Mouse (Mus musculus): ENCODE data around the gene Tap1. TPM values are rescaled to one million over a fixed set of nuclear protein-coding genes. Genes with fewer than 3 reads are reported as not detected.

Gene Tap1
- total and polyA plus RNA-seq, 2 experiments from 2014 or later: 8.0 to 14.0 TPM

DNA sequence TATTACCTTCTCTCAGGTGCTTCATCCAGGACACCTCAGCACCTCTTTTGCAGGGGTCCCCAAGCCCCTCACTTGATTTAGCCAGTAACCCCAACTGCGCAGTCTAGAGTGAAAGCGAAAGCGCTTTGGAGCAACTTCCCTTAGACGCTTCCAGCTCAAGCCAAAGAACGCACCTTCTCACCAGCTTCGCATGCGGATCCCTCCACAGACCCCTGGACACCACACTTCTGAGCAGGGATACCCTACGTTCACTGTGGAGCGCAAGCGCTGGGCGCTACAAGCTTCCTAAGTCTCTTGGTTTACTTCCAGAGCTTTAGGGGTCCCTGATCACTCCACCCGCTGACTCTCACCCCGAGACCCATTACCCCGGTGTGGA, 480 bp upstream of the Tap1 start:
- H3K36me3 ChIP-seq (ENCODE audit: insufficient read depth, low read length): no peaks in the 10 kb centered on the region
- WGBS: 3% methylated on average over 14 of the region's 14 CpGs
- H3K9me3 ChIP-seq (ENCODE audit: low read length): no peaks in the 10 kb centered on the region
- H3K9ac ChIP-seq (replicated peaks; ENCODE audit: low read length): peak overlapping the region; percentile 37; the same call in 1 of the 2 replicates
- H3K4me1 ChIP-seq (ENCODE audit: insufficient read depth, low read length): no peaks in the 10 kb centered on the region
- H3K4me2 ChIP-seq (ENCODE audit: low read depth, low read length): peak overlapping the region; percentile 91
- H3K4me3 ChIP-seq (ENCODE audit: low read length): peak overlapping the region; percentile 53
- ATAC-seq: peak; percentile 50; the same call in 1 of the 2 replicates
- DNase-seq (ENCODE audit: low spot score): peak; percentile 17
- TF ChIP-seq CTCF (IDR thresholded peaks at IDR 0.05; ENCODE audit: low read depth): no peak
- peaks cover 20% of the 10 kb centered on the region for H3K27me3 ChIP-seq (ENCODE audit: insufficient read depth, low read length)
- H3K27ac ChIP-seq: peak overlapping the region; percentile 41; the same call in 1 of the 2 replicates

DNA sequence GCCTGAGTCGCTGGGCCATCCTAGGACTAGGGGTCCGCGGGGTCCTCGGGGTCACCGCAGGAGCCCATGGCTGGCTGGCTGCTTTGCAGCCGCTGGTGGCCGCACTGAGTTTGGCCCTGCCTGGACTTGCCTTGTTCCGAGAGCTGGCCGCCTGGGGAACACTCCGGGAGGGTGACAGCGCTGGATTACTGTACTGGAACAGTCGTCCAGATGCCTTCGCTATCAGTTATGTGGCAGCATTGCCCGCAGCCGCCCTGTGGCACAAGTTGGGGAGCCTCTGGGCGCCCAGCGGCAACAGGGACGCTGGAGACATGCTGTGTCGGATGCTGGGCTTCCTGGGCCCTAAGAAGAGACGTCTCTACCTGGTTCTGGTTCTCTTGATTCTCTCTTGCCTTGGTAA, 657 bp downstream of the Tap1 start:
- H3K4me3 ChIP-seq (ENCODE audit: low read length): peak overlapping the region; percentile 53
- H3K4me1 ChIP-seq (ENCODE audit: insufficient read depth, low read length): no peaks in the 10 kb centered on the region
- DNase-seq (ENCODE audit: low spot score): no peak
- ATAC-seq: peak; percentile 15; the same call in 1 of the 2 replicates
- WGBS: 6% methylated on average over 20 of the region's 20 CpGs
- TF ChIP-seq CTCF (IDR thresholded peaks at IDR 0.05; ENCODE audit: low read depth): no peak
- peaks cover 26% of the 10 kb centered on the region for H3K27me3 ChIP-seq (ENCODE audit: insufficient read depth, low read length)
- peak overlapping the region; percentile 91 for H3K4me2 ChIP-seq (ENCODE audit: low read depth, low read length)
- no peaks in the 10 kb centered on the region for H3K9me3 ChIP-seq (ENCODE audit: low read length)
- H3K36me3 ChIP-seq (ENCODE audit: insufficient read depth, low read length): no peaks in the 10 kb centered on the region
- H3K9ac ChIP-seq (replicated peaks; ENCODE audit: low read length): peak overlapping the region; percentile 62
- H3K27ac ChIP-seq: peak overlapping the region; percentile 41; the same call in 1 of the 2 replicates

DNA sequence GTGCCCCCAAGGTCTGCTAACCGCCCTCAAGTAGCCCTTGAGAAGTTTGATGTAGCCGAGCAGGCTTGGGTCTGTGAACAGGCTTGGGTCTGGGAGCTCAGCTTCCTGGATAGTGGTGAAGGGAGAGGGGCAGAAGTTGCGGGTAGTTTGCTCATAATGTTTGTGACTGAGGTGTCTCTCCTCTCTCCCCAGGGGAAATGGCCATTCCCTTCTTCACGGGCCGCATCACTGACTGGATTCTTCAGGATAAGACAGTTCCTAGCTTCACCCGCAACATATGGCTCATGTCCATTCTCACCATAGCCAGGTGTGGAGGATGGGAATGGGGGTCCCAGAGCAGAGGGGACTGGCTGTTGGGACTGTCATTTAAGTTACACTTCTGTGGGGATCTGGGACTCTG, 1.6 kb downstream of the Tap1 start:
- Histone ChIP-seq H3K27ac (no peak overlapping the region), H3K36me3 (ENCODE audit: insufficient read depth, low read length) (no peaks in the 10 kb centered on the region), H3K9ac (replicated peaks; ENCODE audit: low read length) (no peak overlapping the region), H3K4me3 (ENCODE audit: low read length) (no peak overlapping the region), H3K9me3 (ENCODE audit: low read length) (no peaks in the 10 kb centered on the region), H3K4me1 (ENCODE audit: insufficient read depth, low read length) (no peaks in the 10 kb centered on the region), H3K27me3 (ENCODE audit: insufficient read depth, low read length) (peaks cover 26% of the 10 kb centered on the region), H3K4me2 (ENCODE audit: low read depth, low read length) (no peak overlapping the region)
- ATAC-seq (no peak), DNase-seq (ENCODE audit: low spot score) (no peak)
- TF ChIP-seq CTCF (IDR thresholded peaks at IDR 0.05; ENCODE audit: low read depth): no peak
- 80% methylated on average over 6 of the region's 6 CpGs for WGBS

- H3K4me3 ChIP-seq (ENCODE audit: low read length): no peak overlapping the region
- no peaks in the 10 kb centered on the region for H3K4me1 ChIP-seq (ENCODE audit: insufficient read depth, low read length)
- no peaks in the 10 kb centered on the region for H3K36me3 ChIP-seq (ENCODE audit: insufficient read depth, low read length)
- H3K27me3 ChIP-seq (ENCODE audit: insufficient read depth, low read length): peaks cover 28% of the 10 kb centered on the region
- DNase-seq (ENCODE audit: low spot score) (no peak), ATAC-seq (no peak)
- H3K9me3 ChIP-seq (ENCODE audit: low read length): no peaks in the 10 kb centered on the region
- H3K27ac ChIP-seq: no peak overlapping the region
- 26% methylated on average over 16 of the region's 16 CpGs for WGBS
- no peak overlapping the region for H3K9ac ChIP-seq (replicated peaks; ENCODE audit: low read length)
- no peak for TF ChIP-seq CTCF (IDR thresholded peaks at IDR 0.05; ENCODE audit: low read depth)
- no peak overlapping the region for H3K4me2 ChIP-seq (ENCODE audit: low read depth, low read length)
Measured at GRCm38 (mm10) chr17:34192852-34193251, 5.5 kb downstream of the Tap1 start.

GRCm38 (mm10) chr17:34193468-34193867, 6.1 kb downstream of the Tap1 start:
- no peak for ATAC-seq
- Histone ChIP-seq H3K9me3 (ENCODE audit: low read length) (no peaks in the 10 kb centered on the region), H3K27me3 (ENCODE audit: insufficient read depth, low read length) (peaks cover 32% of the 10 kb centered on the region), H3K36me3 (ENCODE audit: insufficient read depth, low read length) (no peaks in the 10 kb centered on the region), H3K4me2 (ENCODE audit: low read depth, low read length) (no peak overlapping the region), H3K4me1 (ENCODE audit: insufficient read depth, low read length) (peaks cover 5% of the 10 kb centered on the region; the same call in 1 of the 2 replicates), H3K27ac (no peak overlapping the region), H3K9ac (replicated peaks; ENCODE audit: low read length) (no peak overlapping the region), H3K4me3 (ENCODE audit: low read length) (no peak overlapping the region)
- no peak for DNase-seq (ENCODE audit: low spot score)
- WGBS: 55% methylated on average over 8 of the region's 8 CpGs
- no peak for TF ChIP-seq CTCF (IDR thresholded peaks at IDR 0.05; ENCODE audit: low read depth)

GRCm38 (mm10) chr17:34194723-34195122, 7.4 kb downstream of the Tap1 start:
- TF ChIP-seq CTCF (IDR thresholded peaks at IDR 0.05; ENCODE audit: low read depth): no peak
- Histone ChIP-seq H3K4me2 (ENCODE audit: low read depth, low read length) (no peak overlapping the region), H3K36me3 (ENCODE audit: insufficient read depth, low read length) (no peaks in the 10 kb centered on the region), H3K4me1 (ENCODE audit: insufficient read depth, low read length) (peaks cover 5% of the 10 kb centered on the region; the same call in 1 of the 2 replicates), H3K4me3 (ENCODE audit: low read length) (no peak overlapping the region), H3K9me3 (ENCODE audit: low read length) (no peaks in the 10 kb centered on the region), H3K9ac (replicated peaks; ENCODE audit: low read length) (no peak overlapping the region), H3K27me3 (ENCODE audit: insufficient read depth, low read length) (peaks cover 32% of the 10 kb centered on the region), H3K27ac (no peak overlapping the region)
- DNase-seq (ENCODE audit: low spot score) (no peak), ATAC-seq (no peak)
- 88% methylated on average over 4 of the region's 4 CpGs for WGBS

GRCm38 (mm10) chr17:34196491-34196890, 9.1 kb downstream of the Tap1 start:
- no peak for TF ChIP-seq CTCF (IDR thresholded peaks at IDR 0.05; ENCODE audit: low read depth)
- no peaks in the 10 kb centered on the region for H3K36me3 ChIP-seq (ENCODE audit: insufficient read depth, low read length)
- no peak overlapping the region for H3K4me2 ChIP-seq (ENCODE audit: low read depth, low read length)
- ATAC-seq (no peak), DNase-seq (ENCODE audit: low spot score) (no peak)
- H3K27me3 ChIP-seq (ENCODE audit: insufficient read depth, low read length): peaks cover 32% of the 10 kb centered on the region
- peaks cover 5% of the 10 kb centered on the region; the same call in 1 of the 2 replicates for H3K4me1 ChIP-seq (ENCODE audit: insufficient read depth, low read length)
- no peak overlapping the region for H3K27ac ChIP-seq
- no peaks in the 10 kb centered on the region for H3K9me3 ChIP-seq (ENCODE audit: low read length)
- no peak overlapping the region for H3K9ac ChIP-seq (replicated peaks; ENCODE audit: low read length)
- WGBS: 36% methylated on average over 12 of the region's 12 CpGs
- no peak overlapping the region for H3K4me3 ChIP-seq (ENCODE audit: low read length)
